Mouse (Mus musculus) erythroblast, adult 5-6 weeks (primary cell): ENCODE results near the gene Hoxb3. TPM values are rescaled to one million over a fixed set of nuclear protein-coding genes. Genes with fewer than 3 reads are reported as not detected.

ENCODE experiments used
- ATAC-seq: replicated peaks from 2 replicates; pipeline ENCODE4 v1.8.0; 2016; ENCODE audit warnings: moderate number of reproducible peaks, mild to moderate bottlenecking, moderate TSS enrichment, inconsistent platforms; ENCODE audit not compliant: poor library complexity, low FRiP score, severe bottlenecking
- total RNA-seq, 2 experiments: library from RNA; stranded (forward) in 1 of 2; stranded (reverse) in 1 of 2; fragments of 150-400 nt in 1 of 2; fragments of 200-764, 138-1000 nt in 1 of 2; gene quantifications; 2 replicates each; pipeline versions ENCODE4 v1.2.3 to v1.2.4; 2015 to 2017; ENCODE audit warnings: low replicate concordance in 2 of 2

Hoxb3 gene
- total RNA-seq, 2 experiments from 2014 or later, result not detected

- ATAC-seq, result no peak
Observed at GRCm38 (mm10) chr11:96301064-96301431, 22.1 kb upstream of the Hoxb3 start.

GRCm38 (mm10) chr11:96301837-96302236, 21.3 kb upstream of the Hoxb3 start:
- no peak for ATAC-seq

- no peak for ATAC-seq
Observed at GRCm38 (mm10) chr11:96302381-96303150, 20.6 kb upstream of the Hoxb3 start.

- ATAC-seq, result no peak
Observed at GRCm38 (mm10) chr11:96303151-96304099, 19.7 kb upstream of the Hoxb3 start, which contains the start of gene Hoxb5. Gene Hoxb5 (plus strand): TSS chr11:96303336.

- no peak for ATAC-seq
Observed at GRCm38 (mm10) chr11:96304381-96305195, 18.5 kb upstream of the Hoxb3 start.

- ATAC-seq, result no peak
Observed at GRCm38 (mm10) chr11:96305505-96306182, 17.5 kb upstream of the Hoxb3 start.

- ATAC-seq, result no peak
Observed at GRCm38 (mm10) chr11:96306183-96306907, 16.8 kb upstream of the Hoxb3 start.

GRCm38 (mm10) chr11:96306908-96307269, 16.2 kb upstream of the Hoxb3 start:
- ATAC-seq, result no peak

GRCm38 (mm10) chr11:96308763-96309162, 14.4 kb upstream of the Hoxb3 start:
- no peak for ATAC-seq

- ATAC-seq, result no peak
Observed at GRCm38 (mm10) chr11:96309288-96309687, 13.8 kb upstream of the Hoxb3 start.

- no peak for ATAC-seq
Observed at GRCm38 (mm10) chr11:96310183-96310938, 12.8 kb upstream of the Hoxb3 start.

GRCm38 (mm10) chr11:96311097-96311496, 12.0 kb upstream of the Hoxb3 start:
- no peak for ATAC-seq

- peak; percentile 52; the same call in 1 of the 2 replicates for ATAC-seq
Observed at GRCm38 (mm10) chr11:96311520-96312417, 11.4 kb upstream of the Hoxb3 start.

GRCm38 (mm10) chr11:96313134-96313533, 10.0 kb upstream of the Hoxb3 start:
- no peak for ATAC-seq

GRCm38 (mm10) chr11:96313806-96314428, 9.2 kb upstream of the Hoxb3 start:
- no peak for ATAC-seq

- ATAC-seq, result no peak
Observed at GRCm38 (mm10) chr11:96314671-96315343, 8.3 kb upstream of the Hoxb3 start.
